Mouse (Mus musculus): Measurements from ENCODE around the gene Plekhg6.

Plekhg6 gene

GRCm38 (mm10) chr6:125380372-125381360, at the start of gene Plekhg6:
Gene Plekhg6 (minus strand): TSS chr6:125380793.
- no peak for DNase-seq (ENCODE audit: low read depth, low spot score)

- DNase-seq (ENCODE audit: low read depth, low spot score), result no peak
These were observed 49.1 kb upstream of the Plekhg6 start for GRCm38 (mm10) chr6:125429741-125430140.

- peak; percentile 81 for DNase-seq (ENCODE audit: low read depth, low spot score)
These were observed 46.1 kb upstream of the Plekhg6 start for GRCm38 (mm10) chr6:125426383-125427360.

GRCm38 (mm10) chr6:125425205-125426090, 44.9 kb upstream of the Plekhg6 start:
- DNase-seq (ENCODE audit: low read depth, low spot score), result no peak

GRCm38 (mm10) chr6:125424156-125424555, 43.6 kb upstream of the Plekhg6 start:
- DNase-seq (ENCODE audit: low read depth, low spot score), result no peak

- DNase-seq (ENCODE audit: low read depth, low spot score), result no peak
These were observed 42.9 kb upstream of the Plekhg6 start for GRCm38 (mm10) chr6:125423507-125423906.

GRCm38 (mm10) chr6:125423099-125423498, 42.5 kb upstream of the Plekhg6 start:
- DNase-seq (ENCODE audit: low read depth, low spot score), result no peak

GRCm38 (mm10) chr6:125422051-125422822, 41.6 kb upstream of the Plekhg6 start:
- peak; percentile 75 for DNase-seq (ENCODE audit: low read depth, low spot score)

GRCm38 (mm10) chr6:125420458-125421063, 40.0 kb upstream of the Plekhg6 start:
- no peak for DNase-seq (ENCODE audit: low read depth, low spot score)

GRCm38 (mm10) chr6:125418744-125419143, 38.2 kb upstream of the Plekhg6 start:
- peak; percentile 74 for DNase-seq (ENCODE audit: low read depth, low spot score)

- no peak for DNase-seq (ENCODE audit: low read depth, low spot score)
These were observed 32.7 kb upstream of the Plekhg6 start for GRCm38 (mm10) chr6:125413326-125413725.

GRCm38 (mm10) chr6:125411661-125412060, 31.1 kb upstream of the Plekhg6 start:
- DNase-seq (ENCODE audit: low read depth, low spot score), result no peak

GRCm38 (mm10) chr6:125410995-125411547, 30.5 kb upstream of the Plekhg6 start:
- DNase-seq (ENCODE audit: low read depth, low spot score), result no peak

GRCm38 (mm10) chr6:125410551-125410950, 30.0 kb upstream of the Plekhg6 start:
- DNase-seq (ENCODE audit: low read depth, low spot score), result no peak

- no peak for DNase-seq (ENCODE audit: low read depth, low spot score)
These were observed 27.1 kb upstream of the Plekhg6 start for GRCm38 (mm10) chr6:125407657-125408056.

- no peak for DNase-seq (ENCODE audit: low read depth, low spot score)
These were observed 26.6 kb upstream of the Plekhg6 start for GRCm38 (mm10) chr6:125407224-125407623.

- DNase-seq (ENCODE audit: low read depth, low spot score), result no peak
These were observed 25.1 kb upstream of the Plekhg6 start for GRCm38 (mm10) chr6:125405461-125406382.

- DNase-seq (ENCODE audit: low read depth, low spot score), result no peak
These were observed 9.3 kb upstream of the Plekhg6 start for GRCm38 (mm10) chr6:125389853-125390252.

All from A20 (cell line).